Mouse (Mus musculus): ENCODE data around the gene Srp9. TPM values are rescaled to one million over a fixed set of nuclear protein-coding genes. Genes with fewer than 3 reads are reported as not detected.

Gene Srp9
- polyA plus RNA-seq (2012; fragmentation: generic; extraction: Trizol), result 75.1 TPM

DNA sequence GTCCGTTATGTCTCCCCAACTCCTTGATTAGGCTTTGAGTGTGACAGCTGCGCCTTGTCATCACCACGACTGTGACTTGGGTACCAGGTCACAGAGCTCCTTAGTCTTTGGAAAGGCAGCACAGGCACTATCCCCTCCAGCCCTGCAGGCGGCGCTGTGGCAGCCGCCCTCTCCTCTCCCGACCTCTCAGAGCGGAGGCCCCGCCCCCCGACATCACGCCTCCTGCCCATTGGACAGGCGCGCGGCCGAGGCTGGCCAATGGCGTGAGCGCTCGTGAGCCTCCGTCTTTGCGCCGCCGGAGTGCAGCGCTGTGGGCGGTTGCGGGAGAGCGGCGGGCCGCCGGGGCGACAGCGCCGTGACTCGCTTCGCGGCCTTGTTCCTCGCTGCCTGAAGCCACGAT lies at the start of gene Srp9:
TSS of gene Srp9 (plus strand) at position 232 of the 400 bp plus-strand sequence.
- Histone ChIP-seq H3K27me3 (ENCODE audit: control insufficient read depth, insufficient read depth, insufficient read length) (no peaks in the 10 kb centered on the region), H3K4me2 (ENCODE audit: low read depth) (peak within 1 kb of the TSS; percentile 95), H3K79me2 (ENCODE audit: control insufficient read depth, insufficient read depth) (peaks cover 44% of the 10 kb centered on the region), H3K36me3 (ENCODE audit: control insufficient read depth, insufficient read depth) (peaks cover 3% of the 10 kb centered on the region), H3ac (ENCODE audit: control insufficient read depth, insufficient read length) (peak within 1 kb of the TSS; percentile 88), H3K4me3 (peak within 1 kb of the TSS; percentile 35)
- TF ChIP-seq E2F4 (IDR thresholded peaks at IDR 0.05; ENCODE audit: insufficient read depth), result no peak
- no peak for TF ChIP-seq CEBPB (IDR thresholded peaks at IDR 0.05; ENCODE audit: insufficient read depth, poor library complexity, severe bottlenecking)
- peak in 1 of 3 experiments; percentile 31 for TF ChIP-seq MYOG (IDR thresholded peaks at IDR 0.05; ENCODE audit: control insufficient read depth in 1 of 3, insufficient read depth in 1 of 3, insufficient read length in 2 of 3, low read depth in 2 of 3)
- TF ChIP-seq POLR2AphosphoS2 (IDR thresholded peaks at IDR 0.05; ENCODE audit: insufficient read length, low read depth), result peak; percentile 82
- peak in 2 of 3 experiments; percentile 7 to 55 for TF ChIP-seq MYOD1 (IDR thresholded peaks at IDR 0.05; ENCODE audit: control insufficient read depth in 1 of 3, insufficient read length in 2 of 3, low read depth in 2 of 3)
- TF ChIP-seq REST (IDR thresholded peaks at IDR 0.05; ENCODE audit: insufficient read depth, insufficient read length), result no peak
- peak; percentile 74 for TF ChIP-seq POLR2A (IDR thresholded peaks at IDR 0.05; ENCODE audit: insufficient read length, low read depth)

DNA sequence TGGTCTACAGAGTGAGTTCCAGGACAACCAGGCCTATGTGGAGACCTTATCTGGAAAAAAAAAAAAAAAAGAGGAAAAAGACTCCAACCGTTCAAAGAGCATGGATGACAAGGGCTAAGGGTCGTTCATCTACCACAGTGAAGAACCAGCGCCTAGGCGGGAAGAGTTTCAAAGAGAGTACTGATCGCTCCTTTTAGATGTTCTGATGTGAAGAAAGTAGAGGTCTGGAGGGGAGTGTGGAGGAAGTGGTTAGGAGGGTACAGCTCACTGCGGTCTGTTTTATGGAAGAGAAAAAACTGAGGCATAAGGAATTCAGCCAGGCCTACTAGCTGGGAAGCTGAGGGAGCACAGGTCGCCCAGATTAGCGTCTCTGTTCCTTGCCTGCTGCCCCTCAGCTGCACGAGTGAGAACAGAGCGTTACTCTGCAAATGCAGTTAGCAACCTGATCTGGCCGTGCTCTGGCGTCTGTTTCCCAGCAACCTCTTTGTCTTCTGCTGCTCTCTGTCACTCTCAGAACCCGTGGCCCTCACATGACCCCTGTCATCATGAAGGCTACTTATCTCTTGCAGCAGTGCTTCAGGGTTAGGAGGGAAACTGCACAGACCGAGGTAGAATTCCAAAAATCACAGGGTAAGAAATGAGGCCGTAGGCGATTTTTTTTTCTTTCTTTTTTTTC lies 42.7 kb upstream of the Srp9 start:
- no peaks in the 10 kb centered on the region for H3K79me2 ChIP-seq (ENCODE audit: control insufficient read depth, insufficient read depth)
- H3K4me3 ChIP-seq, result no peak overlapping the region
- H3K27me3 ChIP-seq (ENCODE audit: control insufficient read depth, insufficient read depth, insufficient read length), result no peaks in the 10 kb centered on the region
- H3K36me3 ChIP-seq (ENCODE audit: control insufficient read depth, insufficient read depth), result no peaks in the 10 kb centered on the region
- no peak for TF ChIP-seq MAX (IDR thresholded peaks at IDR 0.05; ENCODE audit: low read depth)
- TF ChIP-seq POLR2A (IDR thresholded peaks at IDR 0.05; ENCODE audit: insufficient read length, low read depth), result no peak
- TF ChIP-seq MYOD1 (IDR thresholded peaks at IDR 0.05; ENCODE audit: control insufficient read depth in 1 of 3, insufficient read length in 2 of 3, low read depth in 2 of 3), result no peak
- TF ChIP-seq SRF (IDR thresholded peaks at IDR 0.05; ENCODE audit: control insufficient read depth, insufficient read length, low read depth), result no peak
- no peak for TF ChIP-seq TCF3 (IDR thresholded peaks at IDR 0.05; ENCODE audit: insufficient read length, low read depth)
- no peak for TF ChIP-seq POLR2AphosphoS2 (IDR thresholded peaks at IDR 0.05; ENCODE audit: insufficient read length, low read depth)
- TF ChIP-seq REST (IDR thresholded peaks at IDR 0.05; ENCODE audit: insufficient read depth, insufficient read length), result no peak
- TF ChIP-seq CEBPB (IDR thresholded peaks at IDR 0.05; ENCODE audit: insufficient read depth, poor library complexity, severe bottlenecking), result no peak
- no peak for TF ChIP-seq E2F4 (IDR thresholded peaks at IDR 0.05; ENCODE audit: insufficient read depth)
- no peak for TF ChIP-seq MYOG (IDR thresholded peaks at IDR 0.05; ENCODE audit: control insufficient read depth in 1 of 3, insufficient read depth in 1 of 3, insufficient read length in 2 of 3, low read depth in 2 of 3)
- TF ChIP-seq TCF12 (IDR thresholded peaks at IDR 0.05; ENCODE audit: insufficient read depth, poor library complexity, severe bottlenecking), result no peak
- TF ChIP-seq USF1 (IDR thresholded peaks at IDR 0.05; ENCODE audit: low read depth), result no peak
- H3K4me2 ChIP-seq (ENCODE audit: low read depth), result no peak overlapping the region
- no peak overlapping the region for H3ac ChIP-seq (ENCODE audit: control insufficient read depth, insufficient read length)

DNA sequence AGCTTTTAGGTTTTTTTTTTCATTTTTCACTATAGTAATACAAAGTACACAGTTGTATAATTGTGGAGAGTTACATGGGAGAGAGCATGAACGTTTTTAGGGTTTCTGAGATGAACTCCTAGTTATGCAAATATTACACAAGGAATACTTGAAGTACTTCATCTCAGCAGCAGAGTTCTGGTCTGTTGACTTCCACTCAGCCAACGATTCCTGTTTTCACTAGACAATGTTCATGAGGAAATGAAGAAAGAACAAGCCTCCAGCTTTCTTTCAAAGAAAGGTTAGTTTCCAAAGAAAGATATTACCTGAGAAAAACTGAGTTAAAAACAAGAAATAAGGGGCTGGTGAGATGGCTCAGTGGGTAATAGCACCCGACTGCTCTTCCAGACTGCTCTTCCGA lies 41.1 kb upstream of the Srp9 start:
- Histone ChIP-seq H3K4me2 (ENCODE audit: low read depth) (no peak overlapping the region), H3K79me2 (ENCODE audit: control insufficient read depth, insufficient read depth) (no peaks in the 10 kb centered on the region), H3K36me3 (ENCODE audit: control insufficient read depth, insufficient read depth) (no peaks in the 10 kb centered on the region), H3K4me3 (no peak overlapping the region), H3K27me3 (ENCODE audit: control insufficient read depth, insufficient read depth, insufficient read length) (no peaks in the 10 kb centered on the region), H3ac (ENCODE audit: control insufficient read depth, insufficient read length) (no peak overlapping the region)
- TF ChIP-seq MYOD1 (IDR thresholded peaks at IDR 0.05; ENCODE audit: control insufficient read depth in 1 of 3, insufficient read length in 2 of 3, low read depth in 2 of 3) (no peak), POLR2A (IDR thresholded peaks at IDR 0.05; ENCODE audit: insufficient read length, low read depth) (no peak), CEBPB (IDR thresholded peaks at IDR 0.05; ENCODE audit: insufficient read depth, poor library complexity, severe bottlenecking) (no peak), REST (IDR thresholded peaks at IDR 0.05; ENCODE audit: insufficient read depth, insufficient read length) (no peak), TCF12 (IDR thresholded peaks at IDR 0.05; ENCODE audit: insufficient read depth, poor library complexity, severe bottlenecking) (no peak), USF1 (IDR thresholded peaks at IDR 0.05; ENCODE audit: low read depth) (no peak), E2F4 (IDR thresholded peaks at IDR 0.05; ENCODE audit: insufficient read depth) (no peak), POLR2AphosphoS2 (IDR thresholded peaks at IDR 0.05; ENCODE audit: insufficient read length, low read depth) (no peak), SRF (IDR thresholded peaks at IDR 0.05; ENCODE audit: control insufficient read depth, insufficient read length, low read depth) (no peak)

DNA sequence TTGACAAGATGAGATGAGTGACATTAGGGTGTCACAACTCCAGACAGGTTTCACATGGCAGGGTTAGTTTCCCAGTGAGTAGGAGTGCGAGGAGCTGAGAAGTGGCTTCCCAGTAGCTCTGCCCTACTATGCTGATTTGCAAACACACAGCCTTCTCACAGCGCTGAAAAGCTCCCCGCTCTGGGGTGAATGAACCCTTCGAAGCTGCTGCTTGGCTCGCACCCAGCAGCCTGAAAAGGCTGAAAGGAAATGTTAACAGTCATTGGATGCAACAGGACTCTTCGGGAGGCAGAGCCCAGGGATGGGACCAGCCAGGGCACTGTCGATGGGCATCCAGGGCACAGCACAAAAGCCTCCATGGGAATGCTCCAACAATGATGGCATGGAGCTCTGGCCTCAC lies 37.8 kb upstream of the Srp9 start:
- H3K27me3 ChIP-seq (ENCODE audit: control insufficient read depth, insufficient read depth, insufficient read length), result no peaks in the 10 kb centered on the region
- H3K36me3 ChIP-seq (ENCODE audit: control insufficient read depth, insufficient read depth), result no peaks in the 10 kb centered on the region
- no peak overlapping the region for H3ac ChIP-seq (ENCODE audit: control insufficient read depth, insufficient read length)
- H3K79me2 ChIP-seq (ENCODE audit: control insufficient read depth, insufficient read depth), result no peaks in the 10 kb centered on the region
- TF ChIP-seq POLR2A (IDR thresholded peaks at IDR 0.05; ENCODE audit: insufficient read length, low read depth), result no peak
- TF ChIP-seq REST (IDR thresholded peaks at IDR 0.05; ENCODE audit: insufficient read depth, insufficient read length), result no peak
- no peak for TF ChIP-seq E2F4 (IDR thresholded peaks at IDR 0.05; ENCODE audit: insufficient read depth)
- TF ChIP-seq MYOD1 (IDR thresholded peaks at IDR 0.05; ENCODE audit: control insufficient read depth in 1 of 3, insufficient read length in 2 of 3, low read depth in 2 of 3), result no peak
- no peak for TF ChIP-seq SRF (IDR thresholded peaks at IDR 0.05; ENCODE audit: control insufficient read depth, insufficient read length, low read depth)
- TF ChIP-seq CEBPB (IDR thresholded peaks at IDR 0.05; ENCODE audit: insufficient read depth, poor library complexity, severe bottlenecking), result no peak
- no peak overlapping the region for H3K4me2 ChIP-seq (ENCODE audit: low read depth)
- no peak overlapping the region for H3K4me3 ChIP-seq

DNA sequence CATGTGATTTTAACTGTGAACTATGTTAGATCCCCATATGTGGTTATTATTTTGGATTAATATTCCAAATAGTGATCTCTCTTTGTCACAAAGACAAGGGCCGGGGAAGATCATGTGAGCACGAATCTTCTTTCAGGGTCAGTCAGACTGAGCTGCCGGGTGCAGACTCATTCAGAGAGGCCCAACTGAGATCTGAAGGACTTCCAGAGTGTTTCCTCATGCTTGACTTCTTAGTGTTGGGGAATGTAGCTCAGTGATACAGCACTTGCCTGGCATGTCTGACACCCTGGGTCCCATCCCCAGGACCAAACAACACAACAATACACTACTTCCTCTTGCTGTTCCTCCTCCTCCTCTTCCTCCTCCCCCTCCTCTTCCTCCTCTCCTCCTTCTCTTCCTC lies 37.2 kb upstream of the Srp9 start:
- TF ChIP-seq SRF (IDR thresholded peaks at IDR 0.05; ENCODE audit: control insufficient read depth, insufficient read length, low read depth) (no peak), POLR2AphosphoS2 (IDR thresholded peaks at IDR 0.05; ENCODE audit: insufficient read length, low read depth) (no peak), E2F4 (IDR thresholded peaks at IDR 0.05; ENCODE audit: insufficient read depth) (no peak), USF1 (IDR thresholded peaks at IDR 0.05; ENCODE audit: low read depth) (no peak), MAX (IDR thresholded peaks at IDR 0.05; ENCODE audit: low read depth) (no peak), MYOD1 (IDR thresholded peaks at IDR 0.05; ENCODE audit: control insufficient read depth in 1 of 3, insufficient read length in 2 of 3, low read depth in 2 of 3) (no peak), POLR2A (IDR thresholded peaks at IDR 0.05; ENCODE audit: insufficient read length, low read depth) (no peak), MYOG (IDR thresholded peaks at IDR 0.05; ENCODE audit: control insufficient read depth in 1 of 3, insufficient read depth in 1 of 3, insufficient read length in 2 of 3, low read depth in 2 of 3) (no peak), REST (IDR thresholded peaks at IDR 0.05; ENCODE audit: insufficient read depth, insufficient read length) (no peak), TCF3 (IDR thresholded peaks at IDR 0.05; ENCODE audit: insufficient read length, low read depth) (no peak), TCF12 (IDR thresholded peaks at IDR 0.05; ENCODE audit: insufficient read depth, poor library complexity, severe bottlenecking) (no peak)
- no peak overlapping the region for H3ac ChIP-seq (ENCODE audit: control insufficient read depth, insufficient read length)
- H3K79me2 ChIP-seq (ENCODE audit: control insufficient read depth, insufficient read depth), result no peaks in the 10 kb centered on the region
- no peaks in the 10 kb centered on the region for H3K36me3 ChIP-seq (ENCODE audit: control insufficient read depth, insufficient read depth)
- no peaks in the 10 kb centered on the region for H3K27me3 ChIP-seq (ENCODE audit: control insufficient read depth, insufficient read depth, insufficient read length)
- no peak overlapping the region for H3K4me3 ChIP-seq
- H3K4me2 ChIP-seq (ENCODE audit: low read depth), result no peak overlapping the region
